Mouse (Mus musculus): ENCODE data around the gene Pogk. TPM values are rescaled to one million over a fixed set of nuclear protein-coding genes. Genes with fewer than 3 reads are reported as not detected.
A peak's percentile ranks its signal among the peaks of the same experiment; 100 is the strongest.

Pogk gene
- polyA plus RNA-seq, 1 experiment: 7.6 TPM

GRCm38 (mm10) chr1:166412266-166412665 lies 2.6 kb upstream of the Pogk start:
- no peak for TF ChIP-seq CTCF (IDR thresholded peaks at IDR 0.05; ENCODE audit: control insufficient read depth, insufficient read depth, insufficient read length)
- TF ChIP-seq MYOD1 (IDR thresholded peaks at IDR 0.05; ENCODE audit: control insufficient read depth, insufficient read length, low read depth): no peak
- no peak for TF ChIP-seq FOSL1 (IDR thresholded peaks at IDR 0.05; ENCODE audit: insufficient read depth, low read length, poor library complexity, severe bottlenecking)
- no peak for TF ChIP-seq CEBPB (IDR thresholded peaks at IDR 0.05; ENCODE audit: low read depth)
- TF ChIP-seq USF1 (IDR thresholded peaks at IDR 0.05; ENCODE audit: low read depth): no peak
- no peak for TF ChIP-seq MAX (IDR thresholded peaks at IDR 0.05)
- TF ChIP-seq MYOG (IDR thresholded peaks at IDR 0.05; ENCODE audit: control insufficient read depth, extremely low read depth, insufficient read length): no peak
- Histone ChIP-seq H3K27me3 (ENCODE audit: control insufficient read depth, insufficient read depth, insufficient read length) (no peaks in the 10 kb centered on the region), H3K79me3 (ENCODE audit: low read depth) (no peaks in the 10 kb centered on the region), H3K79me2 (ENCODE audit: control insufficient read depth, insufficient read depth) (no peaks in the 10 kb centered on the region), H3K4me3 (ENCODE audit: insufficient read depth, poor library complexity, severe bottlenecking) (no peak overlapping the region), H3K36me3 (ENCODE audit: control insufficient read depth, insufficient read depth) (no peaks in the 10 kb centered on the region), H3ac (ENCODE audit: control insufficient read depth, insufficient read length, low read depth) (no peak overlapping the region)

GRCm38 (mm10) chr1:166411541-166411940 lies 1.9 kb upstream of the Pogk start:
- no peak overlapping the region for H3ac ChIP-seq (ENCODE audit: control insufficient read depth, insufficient read length, low read depth)
- no peaks in the 10 kb centered on the region for H3K79me2 ChIP-seq (ENCODE audit: control insufficient read depth, insufficient read depth)
- no peaks in the 10 kb centered on the region for H3K27me3 ChIP-seq (ENCODE audit: control insufficient read depth, insufficient read depth, insufficient read length)
- H3K79me3 ChIP-seq (ENCODE audit: low read depth): no peaks in the 10 kb centered on the region
- H3K4me3 ChIP-seq (ENCODE audit: insufficient read depth, poor library complexity, severe bottlenecking): no peak overlapping the region
- peaks cover 5% of the 10 kb centered on the region for H3K36me3 ChIP-seq (ENCODE audit: control insufficient read depth, insufficient read depth)
- TF ChIP-seq MYOD1 (IDR thresholded peaks at IDR 0.05; ENCODE audit: control insufficient read depth, insufficient read length, low read depth) (no peak), CTCF (IDR thresholded peaks at IDR 0.05; ENCODE audit: control insufficient read depth, insufficient read depth, insufficient read length) (no peak), USF1 (IDR thresholded peaks at IDR 0.05; ENCODE audit: low read depth) (no peak), FOSL1 (IDR thresholded peaks at IDR 0.05; ENCODE audit: insufficient read depth, low read length, poor library complexity, severe bottlenecking) (no peak), CEBPB (IDR thresholded peaks at IDR 0.05; ENCODE audit: low read depth) (no peak), MAX (IDR thresholded peaks at IDR 0.05) (no peak), MYOG (IDR thresholded peaks at IDR 0.05; ENCODE audit: control insufficient read depth, extremely low read depth, insufficient read length) (no peak)

- Histone ChIP-seq H3K79me3 (ENCODE audit: low read depth) (no peaks in the 10 kb centered on the region), H3K4me3 (ENCODE audit: insufficient read depth, poor library complexity, severe bottlenecking) (peak overlapping the region; percentile 29), H3K79me2 (ENCODE audit: control insufficient read depth, insufficient read depth) (no peaks in the 10 kb centered on the region), H3K36me3 (ENCODE audit: control insufficient read depth, insufficient read depth) (peaks cover 6% of the 10 kb centered on the region), H3K27me3 (ENCODE audit: control insufficient read depth, insufficient read depth, insufficient read length) (no peaks in the 10 kb centered on the region), H3ac (ENCODE audit: control insufficient read depth, insufficient read length, low read depth) (peak overlapping the region; percentile 69)
- TF ChIP-seq MAX (IDR thresholded peaks at IDR 0.05) (no peak), FOSL1 (IDR thresholded peaks at IDR 0.05; ENCODE audit: insufficient read depth, low read length, poor library complexity, severe bottlenecking) (no peak), MYOG (IDR thresholded peaks at IDR 0.05; ENCODE audit: control insufficient read depth, extremely low read depth, insufficient read length) (no peak), MYOD1 (IDR thresholded peaks at IDR 0.05; ENCODE audit: control insufficient read depth, insufficient read length, low read depth) (no peak), USF1 (IDR thresholded peaks at IDR 0.05; ENCODE audit: low read depth) (no peak), CTCF (IDR thresholded peaks at IDR 0.05; ENCODE audit: control insufficient read depth, insufficient read depth, insufficient read length) (no peak), CEBPB (IDR thresholded peaks at IDR 0.05; ENCODE audit: low read depth) (no peak)
These were observed 424 bp downstream of the Pogk start for GRCm38 (mm10) chr1:166409177-166409700.

GRCm38 (mm10) chr1:166403846-166404245 lies 5.8 kb downstream of the Pogk start:
- no peaks in the 10 kb centered on the region for H3K79me3 ChIP-seq (ENCODE audit: low read depth)
- no peaks in the 10 kb centered on the region for H3K79me2 ChIP-seq (ENCODE audit: control insufficient read depth, insufficient read depth)
- H3K36me3 ChIP-seq (ENCODE audit: control insufficient read depth, insufficient read depth): peaks cover 23% of the 10 kb centered on the region
- TF ChIP-seq FOSL1 (IDR thresholded peaks at IDR 0.05; ENCODE audit: insufficient read depth, low read length, poor library complexity, severe bottlenecking): no peak
- no peak for TF ChIP-seq MYOD1 (IDR thresholded peaks at IDR 0.05; ENCODE audit: control insufficient read depth, insufficient read length, low read depth)
- TF ChIP-seq MYOG (IDR thresholded peaks at IDR 0.05; ENCODE audit: control insufficient read depth, extremely low read depth, insufficient read length): no peak
- TF ChIP-seq CEBPB (IDR thresholded peaks at IDR 0.05; ENCODE audit: low read depth): no peak
- TF ChIP-seq CTCF (IDR thresholded peaks at IDR 0.05; ENCODE audit: control insufficient read depth, insufficient read depth, insufficient read length): no peak
- no peak for TF ChIP-seq USF1 (IDR thresholded peaks at IDR 0.05; ENCODE audit: low read depth)
- TF ChIP-seq MAX (IDR thresholded peaks at IDR 0.05): no peak
- no peak overlapping the region for H3K4me3 ChIP-seq (ENCODE audit: insufficient read depth, poor library complexity, severe bottlenecking)
- H3ac ChIP-seq (ENCODE audit: control insufficient read depth, insufficient read length, low read depth): no peak overlapping the region
- H3K27me3 ChIP-seq (ENCODE audit: control insufficient read depth, insufficient read depth, insufficient read length): no peaks in the 10 kb centered on the region

GRCm38 (mm10) chr1:166402003-166402402 lies 7.7 kb downstream of the Pogk start:
- no peaks in the 10 kb centered on the region for H3K79me3 ChIP-seq (ENCODE audit: low read depth)
- H3K4me3 ChIP-seq (ENCODE audit: insufficient read depth, poor library complexity, severe bottlenecking): no peak overlapping the region
- no peak overlapping the region for H3ac ChIP-seq (ENCODE audit: control insufficient read depth, insufficient read length, low read depth)
- no peaks in the 10 kb centered on the region for H3K79me2 ChIP-seq (ENCODE audit: control insufficient read depth, insufficient read depth)
- H3K36me3 ChIP-seq (ENCODE audit: control insufficient read depth, insufficient read depth): peaks cover 36% of the 10 kb centered on the region
- no peak for TF ChIP-seq USF1 (IDR thresholded peaks at IDR 0.05; ENCODE audit: low read depth)
- TF ChIP-seq MYOG (IDR thresholded peaks at IDR 0.05; ENCODE audit: control insufficient read depth, extremely low read depth, insufficient read length): no peak
- no peak for TF ChIP-seq MYOD1 (IDR thresholded peaks at IDR 0.05; ENCODE audit: control insufficient read depth, insufficient read length, low read depth)
- TF ChIP-seq MAX (IDR thresholded peaks at IDR 0.05): no peak
- no peak for TF ChIP-seq CEBPB (IDR thresholded peaks at IDR 0.05; ENCODE audit: low read depth)
- no peak for TF ChIP-seq FOSL1 (IDR thresholded peaks at IDR 0.05; ENCODE audit: insufficient read depth, low read length, poor library complexity, severe bottlenecking)
- TF ChIP-seq CTCF (IDR thresholded peaks at IDR 0.05; ENCODE audit: control insufficient read depth, insufficient read depth, insufficient read length): no peak
- no peaks in the 10 kb centered on the region for H3K27me3 ChIP-seq (ENCODE audit: control insufficient read depth, insufficient read depth, insufficient read length)
